9 mouse cellular contexts compared by ENCODE assay signal in the genomic region with DNA sequence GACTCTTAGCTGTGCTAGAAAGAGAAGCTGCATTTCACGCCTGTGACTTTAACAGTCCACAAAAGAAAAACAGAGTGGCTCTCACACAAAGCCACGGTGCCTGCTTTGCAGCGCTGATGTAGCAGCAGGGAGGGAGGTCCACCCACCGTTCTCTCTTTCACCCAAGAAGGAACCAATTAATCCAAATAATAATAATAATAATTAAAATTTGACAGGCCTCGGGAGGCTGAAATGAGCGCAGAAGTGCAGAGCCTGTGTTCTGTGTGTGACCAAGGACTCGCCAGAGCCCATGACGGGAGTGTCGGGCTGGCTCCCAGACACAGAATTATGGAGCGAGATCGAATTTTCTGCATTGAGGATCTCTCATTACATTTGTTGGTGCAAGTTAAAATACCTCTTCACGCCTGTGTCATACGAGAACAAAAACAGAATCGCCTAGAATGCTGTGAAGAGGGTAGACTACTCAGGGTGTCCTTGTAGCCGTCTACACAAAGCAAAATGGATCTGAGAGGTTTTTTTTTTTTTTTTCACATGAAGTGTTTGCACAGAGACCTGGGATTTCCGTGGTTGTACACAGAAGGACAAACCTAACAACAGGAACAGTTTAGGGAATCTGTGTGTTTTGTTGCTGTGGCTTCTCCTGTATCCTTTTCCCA.
DNase-seq lines count a peak whose midpoint lies in the region; ATAC-seq lines count a peak whose summit lies in the region.
"Had no signal": no experiment of that assay in that cellular context is flagged by ENCODE, and none has a peak within 500 bp of the region (broad histone marks: within the 10 kb centered on the region; RNA-seq: fewer than 3 reads in every experiment).

No protein-coding gene starts in this region.

- H3K4me3 ChIP-seq in heart, embryonic 14.5 days (ENCODE audit: control insufficient read depth in 1 of 2, insufficient read depth in 1 of 2, low read depth in 1 of 2, low read length in 2 of 2): no peak overlapping the region
- H3K4me3 ChIP-seq in forebrain, embryonic 13.5 days: peak overlapping the region; percentile 18
- peak overlapping the region; percentile 11; the same call in 1 of the 2 replicates for H3K4me3 ChIP-seq in midbrain, embryonic 12.5 days

- H3K36me3 ChIP-seq in heart, embryonic 14.5 days (ENCODE audit: control insufficient read depth, insufficient read depth, low read length): no peaks in the 10 kb centered on the region
- H3K36me3 ChIP-seq in forebrain, embryonic 13.5 days (ENCODE audit: poor library complexity, severe bottlenecking): no peaks in the 10 kb centered on the region
- no peaks in the 10 kb centered on the region for H3K36me3 ChIP-seq in midbrain, embryonic 12.5 days

- no peak for ATAC-seq in heart, embryonic 14.5 days (ENCODE audit: insufficient number of reproducible peaks, insufficient read depth, low FRiP score, low read depth)
- peak; percentile 69 for ATAC-seq in forebrain, embryonic 13.5 days
- ATAC-seq in midbrain, embryonic 12.5 days (ENCODE audit: low FRiP score, low read depth): peak; percentile 44; the same call in 1 of the 2 replicates
- ATAC-seq: inflammation-experienced regulatory T-cells, adult 6 months had no signal

- peaks cover 0 to 5% of the 10 kb centered on the region in 2 experiments; a peak in 1 of 4 replicates for H3K4me1 ChIP-seq in heart, embryonic 14.5 days (ENCODE audit: control insufficient read depth in 2 of 2, insufficient read depth in 2 of 2, low read length in 2 of 2)
- H3K4me1 ChIP-seq in forebrain, embryonic 13.5 days: peaks cover 38% of the 10 kb centered on the region
- peaks cover 24% of the 10 kb centered on the region for H3K4me1 ChIP-seq in midbrain, embryonic 12.5 days

- H3K27ac ChIP-seq in heart, embryonic 14.5 days (replicated peaks in 1 of 2; ENCODE audit: control insufficient read depth in 1 of 2, insufficient read depth in 1 of 2, low read depth in 2 of 2, low read length in 2 of 2): no peak overlapping the region
- H3K27ac ChIP-seq in forebrain, embryonic 13.5 days: peak overlapping the region; percentile 92
- peak overlapping the region; percentile 95 for H3K27ac ChIP-seq in midbrain, embryonic 12.5 days (replicated peaks)

- no peak for DNase-seq in heart, adult 11 months
- peak; percentile 51 for DNase-seq in brain, adult 2 months (ENCODE audit: low read depth, low spot score)
- no peak for DNase-seq in T-cell, adult 2 months (ENCODE audit: low spot score)
- DNase-seq in testis, postnatal 14 days (ENCODE audit: low spot score): no peak
- DNase-seq in cerebellum, adult 9-11 months: no peak

- 65% methylated on average over 16 of the region's 16 CpGs for WGBS in heart, embryonic 14.5 days
- WGBS in forebrain, embryonic 13.5 days: 8% methylated on average over 16 of the region's 16 CpGs
- 11% methylated on average over 16 of the region's 16 CpGs for WGBS in midbrain, embryonic 12.5 days

- H3K27me3 ChIP-seq in heart, embryonic 14.5 days (ENCODE audit: control insufficient read depth, insufficient read depth, low read length): no peaks in the 10 kb centered on the region
- no peaks in the 10 kb centered on the region for H3K27me3 ChIP-seq in forebrain, embryonic 13.5 days
- H3K27me3 ChIP-seq in midbrain, embryonic 12.5 days: no peaks in the 10 kb centered on the region

- H3K9me3 ChIP-seq in heart, embryonic 14.5 days (ENCODE audit: control insufficient read depth, low read length): no peaks in the 10 kb centered on the region
- no peaks in the 10 kb centered on the region for H3K9me3 ChIP-seq in forebrain, embryonic 13.5 days (replicated peaks)
- H3K9me3 ChIP-seq in midbrain, embryonic 12.5 days: no peaks in the 10 kb centered on the region

- H3K9ac ChIP-seq in heart, embryonic 14.5 days (ENCODE audit: low read length): no peak overlapping the region
- peak overlapping the region; percentile 46; the same call in 1 of the 2 replicates for H3K9ac ChIP-seq in forebrain, embryonic 13.5 days
- peak overlapping the region; percentile 29 for H3K9ac ChIP-seq in midbrain, embryonic 12.5 days (replicated peaks)

- peak overlapping the region; percentile 2; the same call in 1 of the 2 replicates for H3K4me2 ChIP-seq in heart, embryonic 14.5 days (ENCODE audit: low read length)
- peak overlapping the region; percentile 65 for H3K4me2 ChIP-seq in forebrain, embryonic 13.5 days
- H3K4me2 ChIP-seq in midbrain, embryonic 12.5 days (replicated peaks): peak overlapping the region; percentile 56

Comparison
In these comparisons a context has a peak if more than half of its experiments do, and no peak if none do; other contexts are left out.
1. H3K27ac ChIP-seq: peak in forebrain, embryonic 13.5 days (single experiment) and midbrain, embryonic 12.5 days (single experiment); none in heart, embryonic 14.5 days (0 of 2).
2. H3K4me2 ChIP-seq: peak in every context shown above with its lines; median percentile 65 in forebrain, embryonic 13.5 days; 56 in midbrain, embryonic 12.5 days; 2 in heart, embryonic 14.5 days.
3. H3K4me3 ChIP-seq: peak in forebrain, embryonic 13.5 days (single experiment) and midbrain, embryonic 12.5 days (single experiment); none in heart, embryonic 14.5 days (0 of 2).